Mouse (Mus musculus): ENCODE measurements around the gene Tas2r102. TPM values are rescaled to one million over a fixed set of nuclear protein-coding genes. Genes with fewer than 3 reads are reported as not detected.

The Tas2r102 gene
- polyA plus RNA-seq (2017; shearing (Covaris generic)) = not detected

- ATAC-seq = no peak
Measured at GRCm38 (mm10) chr6:132761831-132762230, at the start of gene Tas2r102. Gene Tas2r102, plus strand, starts transcription at chr6:132762131.

DNA sequence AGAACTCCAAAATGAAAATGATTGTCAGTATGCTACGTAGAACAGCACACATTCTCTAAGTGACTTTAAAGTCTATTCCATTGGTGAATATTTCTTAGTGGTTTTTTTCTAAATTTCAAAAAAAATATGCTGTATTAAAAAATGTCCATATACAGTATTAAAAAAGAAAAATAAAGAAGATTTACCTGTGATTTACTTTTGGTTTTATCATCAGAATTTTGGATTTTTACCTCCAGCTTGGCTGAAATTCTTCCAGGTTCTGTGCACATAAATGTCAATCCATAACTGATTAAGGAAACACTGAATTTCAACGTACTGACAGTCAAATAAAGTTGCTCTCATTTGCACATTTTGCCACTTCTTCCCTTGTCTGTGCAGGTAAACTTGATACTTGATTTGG is 24.0 kb upstream of the Tas2r102 start, which contains the start of gene Tas2r115:
Gene Tas2r115 (minus strand): TSS at position 101 of the 400 bp plus-strand sequence.
- no peak for ATAC-seq

GRCm38 (mm10) chr6:132750206-132750605 is 11.7 kb upstream of the Tas2r102 start:
- no peak for ATAC-seq

DNA sequence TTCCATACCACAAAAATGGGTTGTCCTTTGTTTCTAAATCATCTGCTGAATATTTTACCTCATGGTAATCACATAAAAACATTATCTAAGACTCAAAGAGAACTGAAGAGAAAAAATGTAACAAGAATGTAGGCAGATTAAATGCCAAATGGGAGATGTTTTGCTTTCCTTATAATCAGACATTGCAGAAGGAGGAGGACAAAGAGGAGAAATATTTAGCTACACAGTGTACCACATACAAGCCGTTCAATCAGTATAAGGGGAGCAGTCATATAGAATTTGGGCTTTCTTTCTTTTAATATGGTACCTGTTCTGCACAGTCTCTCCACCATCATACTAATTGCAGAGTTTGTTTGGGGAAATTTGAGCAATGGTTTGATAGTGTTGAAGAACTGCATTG is 7.5 kb upstream of the Tas2r102 start, which contains the start of gene Tas2r124:
Gene Tas2r124 (plus strand): TSS at position 301 of the 400 bp plus-strand sequence.
- no peak for ATAC-seq

DNA sequence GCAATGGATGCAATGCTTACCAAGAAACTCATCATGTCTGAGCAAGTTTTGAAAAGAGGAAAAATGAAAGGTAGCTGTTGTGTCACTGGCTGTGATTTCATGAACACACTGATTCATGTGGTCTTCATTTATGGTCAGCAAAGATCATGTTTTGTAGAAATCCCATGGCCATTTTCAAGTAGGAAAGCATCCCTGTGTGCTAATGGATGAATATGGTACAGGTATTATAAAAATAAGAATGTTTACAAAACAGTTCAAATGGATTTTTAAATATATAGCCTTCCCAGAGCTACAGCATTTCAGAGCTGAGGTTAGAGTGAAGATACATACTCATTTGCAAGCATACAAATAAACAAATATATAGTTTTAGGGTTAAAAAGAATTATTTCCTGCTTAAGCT is 16.1 kb downstream of the Tas2r102 start, which contains the start of gene Tas2r136:
Gene Tas2r136 (minus strand): TSS at position 101 of the 400 bp plus-strand sequence.
- no peak for ATAC-seq

DNA sequence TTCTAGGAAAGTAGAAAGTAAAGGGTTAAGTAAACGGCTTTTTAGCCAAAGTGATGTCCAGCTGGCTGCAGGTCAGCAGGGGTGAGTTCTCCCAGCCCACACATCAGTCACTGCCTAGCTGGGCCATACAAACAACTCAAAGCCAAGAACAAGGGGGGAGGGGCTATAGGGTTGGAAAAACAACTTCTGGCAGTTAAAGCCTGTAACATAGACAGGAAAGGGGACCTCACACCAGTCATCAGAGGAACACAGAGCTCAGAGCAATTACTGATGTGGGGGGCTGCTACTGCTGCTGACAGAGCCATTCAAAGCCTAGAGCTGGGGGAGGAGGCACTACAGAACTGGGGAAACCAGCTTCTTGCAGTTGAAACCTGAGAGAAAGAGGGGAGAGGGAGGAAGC is 33.5 kb downstream of the Tas2r102 start:
- ATAC-seq = no peak

DNA sequence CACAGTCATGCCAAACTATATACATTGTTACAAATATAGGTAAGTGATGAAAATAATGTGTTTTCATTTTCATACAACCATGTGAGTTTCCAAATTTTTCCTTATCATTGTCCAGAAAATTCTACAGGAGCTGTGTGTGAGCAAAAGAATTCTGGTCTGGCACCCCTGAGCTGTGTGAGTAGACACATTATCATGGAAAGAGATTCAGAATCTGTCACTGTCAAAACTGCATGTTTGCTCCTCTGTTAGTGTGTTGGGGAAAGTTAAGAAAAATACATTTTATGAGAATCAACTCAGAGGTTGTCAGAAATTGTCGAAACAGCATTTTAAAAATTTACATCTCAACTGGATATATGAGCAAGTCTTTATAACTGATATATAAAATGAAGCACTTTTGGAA is 40.6 kb downstream of the Tas2r102 start, which contains the start of gene Tas2r117:
Gene Tas2r117 (plus strand): TSS at position 301 of the 400 bp plus-strand sequence.
- no peak for ATAC-seq

Other genes with a start within 250 kb of the Tas2r102 start
- gene Prh1, start 192.3 kb upstream of the Tas2r102 start, polyA plus RNA-seq (2017; shearing (Covaris generic)) = not detected
- gene Prp2, start 166.2 kb upstream of the Tas2r102 start, polyA plus RNA-seq (2017; shearing (Covaris generic)) = not detected
- not detected for gene A630073D07Rik, start 110.6 kb upstream of the Tas2r102 start, polyA plus RNA-seq (2017; shearing (Covaris generic))
- gene Tas2r120, start 105.2 kb upstream of the Tas2r102 start, polyA plus RNA-seq (2017; shearing (Covaris generic)) = not detected
- gene Tas2r121, start 61.1 kb upstream of the Tas2r102 start, polyA plus RNA-seq (2017; shearing (Covaris generic)) = not detected
- gene Tas2r122, start 50.2 kb upstream of the Tas2r102 start, polyA plus RNA-seq (2017; shearing (Covaris generic)) = not detected
- not detected for gene Tas2r115, start 24.1 kb upstream of the Tas2r102 start, polyA plus RNA-seq (2017; shearing (Covaris generic))
- gene Tas2r124, start 7.4 kb upstream of the Tas2r102 start, polyA plus RNA-seq (2017; shearing (Covaris generic)) = not detected
- not detected for gene Tas2r136, start 16.0 kb downstream of the Tas2r102 start, polyA plus RNA-seq (2017; shearing (Covaris generic))
- not detected for gene Tas2r117, start 40.7 kb downstream of the Tas2r102 start, polyA plus RNA-seq (2017; shearing (Covaris generic))
- gene Tas2r123, start 85.0 kb downstream of the Tas2r102 start, polyA plus RNA-seq (2017; shearing (Covaris generic)) = not detected
- gene Tas2r116, start 93.3 kb downstream of the Tas2r102 start, polyA plus RNA-seq (2017; shearing (Covaris generic)) = not detected
- not detected for gene Tas2r110, start 105.9 kb downstream of the Tas2r102 start, polyA plus RNA-seq (2017; shearing (Covaris generic))
- not detected for gene Tas2r113, start 130.9 kb downstream of the Tas2r102 start, polyA plus RNA-seq (2017; shearing (Covaris generic))
- not detected for gene Tas2r125, start 147.5 kb downstream of the Tas2r102 start, polyA plus RNA-seq (2017; shearing (Covaris generic))
- gene Tas2r129, start 189.0 kb downstream of the Tas2r102 start, polyA plus RNA-seq (2017; shearing (Covaris generic)) = not detected
- not detected for gene Tas2r131, start 195.8 kb downstream of the Tas2r102 start, polyA plus RNA-seq (2017; shearing (Covaris generic))
- not detected for gene Tas2r109, start 218.8 kb downstream of the Tas2r102 start, polyA plus RNA-seq (2017; shearing (Covaris generic))